Mouse (Mus musculus): ENCODE results near the gene Plvap.

GRCm38 (mm10) chr8:71496481-71496880 lies 15.1 kb downstream of the Plvap start:
- TF ChIP-seq CTCF (IDR thresholded peaks at IDR 0.05; ENCODE audit: low read depth): peak; percentile 43
- TF ChIP-seq EP300 (IDR thresholded peaks at IDR 0.05; ENCODE audit: low read depth): 0 out of 2 replicates have a peak, but pooled peaks have one; percentile 23
